Mouse (Mus musculus) midbrain, embryonic 12.5 days (tissue): Measurements from ENCODE around the gene Pla1a. TPM values are rescaled to one million over a fixed set of nuclear protein-coding genes. Genes with fewer than 3 reads are reported as not detected.

Experiments used
- polyA plus RNA-seq: library from polyadenylated mRNA; unstranded; fragments of >200 nt; fragmentation: Nextera tagmentation; extraction: Ambion mirVana; gene quantifications from 2 replicates; pipeline ENCODE4 v1.2.1, GENCODE M21; 2016

Pla1a gene
- polyA plus RNA-seq, 1 experiment from 2014 or later: 0.18 TPM

Other genes with a start within 250 kb of the Pla1a start
- not detected in 2 replicates for gene Nr1i2, start 138.3 kb downstream of the Pla1a start, polyA plus RNA-seq
- gene Maats1, start 91.0 kb downstream of the Pla1a start, polyA plus RNA-seq: 0.51 and 0.59 TPM in 2 replicates
- gene Cox17, start 86.2 kb downstream of the Pla1a start, polyA plus RNA-seq: 118 and 130 TPM in 2 replicates
- gene Gm21987, start 86.1 kb downstream of the Pla1a start, polyA plus RNA-seq: not detected in 2 replicates
- 0.51 and 0.57 TPM in 2 replicates for gene Popdc2, start 70.9 kb downstream of the Pla1a start, polyA plus RNA-seq
- gene Adprh, start 19.6 kb upstream of the Pla1a start, polyA plus RNA-seq: 138 and 141 TPM in 2 replicates
- 0.67 and 0.87 TPM in 2 replicates for gene Cd80, start 22.4 kb upstream of the Pla1a start, polyA plus RNA-seq
- 35.2 and 37.0 TPM in 2 replicates for gene Timmdc1, start 89.5 kb upstream of the Pla1a start, polyA plus RNA-seq
- gene Poglut1, start 117.1 kb upstream of the Pla1a start, polyA plus RNA-seq: 70.0 and 72.5 TPM in 2 replicates
- gene Tmem39a, start 125.6 kb upstream of the Pla1a start, polyA plus RNA-seq: 66.3 and 69.1 TPM in 2 replicates